Mouse (Mus musculus) urinary bladder, postnatal 36 days (tissue): ENCODE measurements at regions not wholly inside any gene's neighbourhood (a gene's known extent, or its start where the extent isn't known, plus 50 kb on each side); places are given as distances from the start of the nearest gene placed in this dataset.

ENCODE experiments used
- DNase-seq, 2 experiments: peaks; one replicate each; pipeline ENCODE4 v3.0.0; 2022; ENCODE audit warnings: low spot score in 2 of 2, mixed read lengths in 1 of 2

DNA sequence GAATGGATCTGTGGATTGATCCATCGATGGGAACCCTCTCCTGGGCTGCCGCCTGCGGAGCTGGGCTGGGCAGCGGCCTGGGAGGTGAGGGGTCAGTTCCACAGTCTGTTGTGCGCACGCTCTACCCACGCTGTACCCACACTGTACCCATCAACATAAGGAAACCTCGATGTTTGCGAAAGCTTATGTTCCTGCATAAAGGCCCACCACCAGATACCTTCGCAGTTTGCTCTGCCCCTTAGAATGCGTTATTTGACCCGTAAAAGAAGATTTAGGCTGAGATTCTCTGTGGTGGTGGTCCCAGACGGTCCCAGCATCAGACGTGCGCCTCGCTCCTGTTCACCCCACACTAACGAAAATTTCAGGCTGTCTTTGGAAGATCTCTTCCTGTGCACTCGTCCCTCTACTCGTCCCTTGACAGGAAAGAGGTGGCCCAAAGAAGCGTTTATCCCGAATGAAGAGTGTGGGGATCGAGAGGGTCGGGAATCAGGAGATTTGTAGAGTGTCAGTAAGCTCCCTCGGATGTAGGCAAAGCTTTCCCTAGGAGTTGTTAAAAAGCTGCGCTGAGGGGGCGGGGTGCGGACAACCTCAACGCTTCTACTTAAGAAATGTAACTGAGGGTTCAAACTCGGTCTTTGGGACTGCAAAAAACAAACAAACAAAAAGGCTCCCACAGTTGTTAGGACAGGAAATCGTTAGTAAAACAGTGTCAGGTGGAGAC lies 123.9 kb downstream of the Tmem161b start:
- no peak for DNase-seq

DNA sequence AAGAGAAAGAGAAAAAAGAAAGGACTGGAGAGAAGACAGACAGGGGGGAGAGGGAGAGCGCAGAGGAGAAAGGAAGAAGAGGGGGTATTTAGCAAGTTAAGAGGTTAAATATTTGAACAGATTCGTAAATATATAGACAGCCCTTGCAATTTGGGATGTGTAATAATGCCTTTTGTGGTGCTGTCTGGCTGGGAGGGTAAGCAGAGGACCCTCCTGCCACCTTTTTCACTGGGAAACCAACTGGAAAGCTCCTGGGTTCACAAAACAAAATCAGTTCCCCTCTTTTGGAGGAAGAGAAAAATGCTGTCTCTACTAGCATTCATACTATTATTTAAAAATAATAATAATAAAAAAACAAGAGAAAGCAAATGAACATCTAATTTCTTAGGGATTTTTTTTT lies 124.5 kb downstream of the Tmem161b start:
- DNase-seq, result no peak

DNA sequence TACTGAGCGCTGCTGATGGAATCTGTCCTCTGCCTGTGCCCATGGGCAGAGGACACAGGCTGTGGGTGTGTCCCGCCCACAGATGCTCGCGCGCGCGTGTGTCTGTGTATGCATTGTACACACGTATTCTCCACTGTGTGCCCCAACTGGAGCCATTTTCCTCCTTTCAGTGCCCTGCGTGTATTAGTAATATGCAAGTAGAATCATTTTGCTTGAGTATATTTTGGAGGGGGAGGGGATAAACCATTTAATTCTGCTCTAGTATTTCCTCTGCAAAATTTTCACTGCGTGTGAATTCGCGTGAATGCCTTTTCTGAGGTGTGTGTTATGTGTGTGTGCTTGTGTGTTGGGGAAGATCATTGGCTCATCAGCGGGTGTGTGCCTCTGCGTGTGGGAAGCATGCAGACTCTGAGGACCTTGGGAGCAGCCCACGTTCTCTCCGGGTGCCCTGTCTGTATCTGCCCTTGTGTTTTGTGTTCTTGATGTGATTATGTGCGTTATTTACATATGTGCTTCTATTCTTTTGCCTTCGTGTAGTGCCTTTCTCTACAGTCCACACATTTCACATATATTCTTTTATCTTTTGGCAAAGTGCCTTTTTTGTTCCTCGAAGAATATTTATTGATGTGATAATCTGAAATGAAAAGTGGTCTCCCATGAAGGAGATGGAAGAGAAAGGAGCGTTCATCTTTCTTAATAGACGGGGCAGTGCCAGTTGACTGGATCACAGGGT lies 125.3 kb downstream of the Tmem161b start:
- DNase-seq, result no peak

DNA sequence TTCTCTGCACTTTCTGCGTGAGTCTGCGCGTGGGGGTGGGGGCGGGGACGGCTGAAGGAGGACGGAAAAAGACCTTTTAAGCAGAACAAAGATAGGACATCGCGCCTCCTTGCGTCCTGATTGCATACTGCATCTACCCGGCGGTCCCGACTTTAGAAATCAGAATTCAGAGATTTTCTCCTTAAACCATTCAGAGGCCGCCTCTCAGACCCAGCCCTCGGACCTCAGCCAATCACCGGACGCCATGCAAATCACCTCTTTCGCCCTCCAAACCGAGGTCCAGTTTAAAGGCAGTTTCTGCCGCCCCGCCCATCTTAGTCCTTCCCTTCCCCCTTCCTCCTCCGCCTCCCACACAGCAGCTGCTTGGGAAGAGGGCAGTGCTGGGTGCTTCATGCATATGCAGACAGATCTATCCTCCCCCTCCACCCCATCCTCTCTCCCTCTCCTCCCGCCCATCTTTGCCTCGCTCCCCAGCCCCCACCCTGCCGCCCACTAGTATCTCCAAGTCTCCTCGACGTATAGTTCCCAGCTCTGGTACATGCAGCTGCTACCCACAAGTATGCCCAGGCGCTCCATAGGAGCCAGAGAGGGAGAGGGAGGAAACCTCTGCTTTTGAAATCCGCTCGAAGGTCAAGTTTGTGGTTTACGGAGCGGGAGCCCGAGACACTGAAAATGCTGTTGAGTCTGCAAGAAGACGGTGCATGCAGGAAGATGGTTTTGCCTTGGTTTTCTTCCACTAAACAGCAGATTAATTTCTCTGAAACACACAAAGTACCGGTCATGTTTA lies 126.0 kb downstream of the Tmem161b start:
- peak; percentile 85 to 92 for DNase-seq

DNA sequence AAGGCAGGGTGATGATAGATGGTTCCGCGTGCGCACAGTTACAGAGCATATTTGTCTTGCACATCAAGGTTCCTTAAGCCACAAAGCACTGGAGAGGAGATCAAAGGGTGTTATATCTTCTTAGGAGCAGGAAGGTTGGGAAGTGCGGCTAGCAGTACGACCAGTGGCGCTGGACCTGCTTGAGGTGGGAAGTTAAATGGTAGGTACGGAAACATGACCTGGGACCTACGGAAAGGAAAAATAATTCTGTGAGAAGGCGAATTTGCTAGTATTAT lies 126.5 kb downstream of the Tmem161b start:
- no peak for DNase-seq

DNA sequence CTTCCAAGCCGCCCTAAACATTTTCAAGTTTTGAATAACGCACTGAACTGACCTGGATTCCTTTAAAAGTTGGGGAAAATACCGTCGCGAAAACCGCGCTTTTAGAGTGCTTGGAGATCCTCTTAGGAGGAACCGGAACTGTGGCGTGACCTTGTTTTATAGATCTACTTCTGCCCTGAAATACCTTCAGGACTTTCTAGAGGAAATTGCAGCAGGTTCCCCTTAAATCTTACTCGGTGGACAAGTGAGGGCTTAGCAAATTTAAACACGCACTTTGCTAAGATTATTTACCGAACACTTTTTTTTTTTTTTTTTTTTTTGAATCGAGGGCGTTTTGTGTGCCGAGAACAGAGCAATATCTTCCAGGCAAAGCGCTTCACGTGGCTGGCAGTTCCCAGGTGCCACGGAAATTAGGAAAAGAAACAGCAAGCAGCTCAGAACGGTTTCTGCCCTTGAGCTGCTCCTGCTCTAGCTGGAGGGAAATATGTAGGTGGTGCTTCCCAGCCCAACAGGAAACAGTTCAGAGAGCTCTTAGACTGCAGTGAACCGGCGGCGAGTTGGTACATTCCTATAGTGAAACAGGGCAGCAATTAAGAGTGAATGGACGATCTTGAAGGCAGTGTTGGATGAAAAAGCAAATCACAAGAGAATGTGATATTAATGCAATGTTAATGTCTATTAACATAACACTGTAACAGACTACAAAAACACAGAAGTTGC lies 127.1 kb downstream of the Tmem161b start:
- DNase-seq, result peak in 1 of 2 experiments; percentile 9

DNA sequence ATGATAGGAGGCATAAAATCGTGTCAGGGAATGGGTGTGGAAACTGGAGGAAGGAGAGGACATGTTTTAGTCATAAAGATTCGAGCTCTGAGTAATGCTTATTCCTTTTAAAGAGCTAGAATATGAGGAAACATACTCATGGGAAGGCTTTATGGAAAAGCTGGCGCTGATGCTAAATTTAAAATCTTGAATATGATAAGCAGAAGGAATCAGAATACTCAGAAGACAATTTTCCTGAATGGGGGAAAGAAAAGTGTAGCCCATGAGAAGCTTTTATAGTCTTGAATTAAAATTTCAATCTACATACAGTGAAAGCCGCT lies 127.6 kb downstream of the Tmem161b start:
- no peak for DNase-seq

DNA sequence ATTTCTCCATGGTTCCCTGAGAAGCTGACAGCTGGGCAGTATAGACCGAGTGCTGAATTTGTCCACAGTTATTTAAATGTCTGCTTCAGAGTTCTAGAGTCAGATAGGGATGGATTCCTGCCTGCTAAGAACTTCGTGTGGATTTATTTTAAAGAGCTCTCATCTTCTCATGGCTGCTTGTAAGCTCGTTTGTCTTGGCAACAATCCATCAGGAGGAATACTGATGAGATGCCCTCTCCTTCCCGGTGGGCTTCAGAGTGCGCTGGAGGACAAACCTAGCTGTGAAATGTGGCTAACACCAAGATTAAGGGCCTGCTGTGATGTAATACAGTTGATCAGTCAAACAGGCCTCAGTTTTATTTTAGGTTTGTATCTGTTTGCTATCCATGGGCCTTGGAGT lies 128.7 kb downstream of the Tmem161b start:
- DNase-seq, result no peak

DNA sequence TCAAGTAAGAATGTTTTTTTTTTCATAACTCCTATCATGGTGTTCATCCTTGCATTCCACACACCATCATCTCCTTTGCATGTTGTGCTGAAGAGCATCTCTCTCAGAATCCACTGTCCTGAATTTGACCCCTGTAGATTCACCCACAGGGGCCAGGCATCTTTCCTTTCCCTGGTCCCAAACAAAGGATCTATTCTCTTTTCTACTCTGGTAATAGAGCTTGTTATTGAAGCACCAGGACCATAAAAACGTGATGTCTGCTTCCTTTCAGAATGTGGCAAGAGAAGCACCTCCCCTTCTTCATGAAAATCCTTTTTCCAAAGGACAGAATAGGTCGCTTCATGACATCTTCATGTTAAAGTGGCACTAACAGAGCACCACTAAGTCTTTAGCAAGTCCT lies 134.4 kb downstream of the Tmem161b start:
- no peak for DNase-seq

DNA sequence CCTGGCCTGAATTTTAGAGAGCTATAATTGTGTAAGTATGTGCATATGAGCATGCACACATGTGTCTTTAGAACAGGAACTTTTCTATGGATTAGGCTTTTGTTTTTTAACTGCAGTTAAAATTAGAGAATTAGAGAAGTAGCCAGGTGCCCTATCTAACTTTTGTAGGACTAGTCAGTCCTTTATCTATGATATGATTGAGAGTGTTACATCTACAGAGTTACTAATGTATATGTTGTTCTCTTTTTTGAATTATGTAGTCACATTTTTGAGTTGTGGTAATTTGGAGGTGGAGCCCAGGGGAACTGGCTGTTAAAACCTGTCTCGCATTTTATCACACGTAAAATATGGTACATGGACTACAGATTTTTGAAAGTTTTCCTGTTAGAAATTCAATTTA lies 138.4 kb downstream of the Tmem161b start:
- DNase-seq, result no peak

DNA sequence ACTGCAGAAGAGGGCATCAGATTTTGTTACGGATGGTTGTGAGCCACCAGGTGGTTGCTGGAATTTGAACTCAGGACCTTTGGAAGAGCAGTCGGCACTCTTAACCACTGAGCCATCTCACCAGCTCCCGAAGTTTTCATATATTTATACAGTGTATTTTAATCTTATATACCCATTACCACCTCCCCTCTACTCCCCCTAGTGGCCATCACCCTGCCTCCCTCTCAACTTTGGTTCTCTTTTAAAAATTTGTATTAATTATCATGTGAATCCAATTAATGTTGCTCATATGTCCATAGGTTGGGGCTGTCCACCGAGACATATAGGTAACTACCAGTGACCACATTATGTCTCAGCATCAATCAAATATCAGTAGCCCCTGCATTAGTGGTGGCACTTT lies 142.0 kb downstream of the Tmem161b start:
- no peak for DNase-seq

DNA sequence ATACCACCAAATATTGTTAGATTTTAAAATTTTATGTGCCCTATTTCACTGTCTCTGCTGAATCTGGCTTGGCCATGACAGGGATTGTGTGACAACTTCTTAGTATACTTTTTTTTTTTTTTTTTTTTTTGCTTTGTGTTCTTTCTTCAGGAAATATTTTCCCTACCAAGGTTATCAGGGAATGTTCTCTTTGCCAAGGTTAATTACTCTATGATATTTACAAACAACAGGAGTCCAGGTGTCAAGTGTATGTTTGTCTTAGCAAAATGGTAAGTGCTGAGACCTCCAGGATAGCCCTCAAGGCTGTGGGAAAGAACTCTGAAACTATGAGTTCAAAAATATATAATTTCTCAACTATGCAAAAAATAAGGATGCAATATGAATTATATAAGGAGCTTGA lies 143.4 kb downstream of the Tmem161b start:
- DNase-seq, result no peak

DNA sequence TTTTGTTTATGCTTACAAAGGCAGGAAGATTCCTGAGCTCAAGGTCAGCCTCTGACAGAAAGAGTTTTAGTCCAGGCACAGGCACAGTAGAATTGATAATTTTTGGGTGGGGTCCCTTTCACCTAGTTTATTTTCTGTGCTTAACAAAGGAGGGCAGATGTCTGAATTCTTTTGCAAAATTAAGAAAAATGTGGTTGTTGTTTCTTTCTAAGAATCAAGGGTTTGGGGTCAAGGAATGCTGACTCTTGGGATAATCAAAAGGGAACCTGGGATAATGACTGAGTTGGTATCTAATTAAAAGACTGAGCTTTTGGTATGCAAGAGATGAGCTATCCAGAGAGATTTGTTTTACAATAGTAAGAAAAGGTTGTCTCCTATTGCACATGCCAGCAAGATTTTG lies 143.9 kb downstream of the Tmem161b start:
- DNase-seq, result no peak

DNA sequence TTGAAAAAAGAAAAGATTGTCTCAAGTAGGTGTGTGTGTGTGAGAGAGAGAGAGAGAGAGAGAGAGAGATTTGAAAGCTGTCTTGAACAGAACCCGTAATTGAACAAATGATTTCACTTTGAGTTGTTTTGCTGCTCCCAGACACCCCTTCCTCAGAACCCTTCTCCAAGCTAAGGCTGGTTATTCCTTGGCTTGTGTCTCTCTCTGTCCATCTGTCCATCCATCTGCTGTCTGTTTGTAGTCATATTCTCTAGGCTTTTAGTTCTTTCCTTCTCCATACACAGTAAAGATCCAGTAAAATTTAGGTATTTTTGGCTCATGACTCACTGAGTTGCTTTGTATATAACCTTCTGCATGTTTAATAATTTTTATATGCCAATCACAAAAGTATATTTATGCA lies 144.7 kb downstream of the Tmem161b start:
- no peak for DNase-seq

DNA sequence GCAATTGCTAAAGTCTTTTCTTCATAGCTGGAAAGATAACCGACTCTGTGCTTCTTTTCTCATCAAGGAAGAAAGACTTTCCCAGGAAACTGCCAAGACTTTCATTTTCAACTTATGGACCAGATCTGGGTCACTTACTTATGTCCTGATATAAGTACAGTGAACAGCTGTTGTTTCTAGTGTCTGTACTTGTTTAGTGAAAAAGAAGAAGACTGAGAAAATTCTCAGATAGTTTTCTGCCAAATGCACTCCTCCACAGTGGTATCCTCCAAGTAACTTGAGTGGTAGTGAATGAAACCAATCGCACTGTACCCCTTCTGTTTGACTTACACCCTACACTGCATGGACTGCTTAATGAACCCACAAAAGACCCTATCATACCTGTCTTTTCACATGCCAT lies 146.1 kb downstream of the Tmem161b start:
- DNase-seq, result no peak

DNA sequence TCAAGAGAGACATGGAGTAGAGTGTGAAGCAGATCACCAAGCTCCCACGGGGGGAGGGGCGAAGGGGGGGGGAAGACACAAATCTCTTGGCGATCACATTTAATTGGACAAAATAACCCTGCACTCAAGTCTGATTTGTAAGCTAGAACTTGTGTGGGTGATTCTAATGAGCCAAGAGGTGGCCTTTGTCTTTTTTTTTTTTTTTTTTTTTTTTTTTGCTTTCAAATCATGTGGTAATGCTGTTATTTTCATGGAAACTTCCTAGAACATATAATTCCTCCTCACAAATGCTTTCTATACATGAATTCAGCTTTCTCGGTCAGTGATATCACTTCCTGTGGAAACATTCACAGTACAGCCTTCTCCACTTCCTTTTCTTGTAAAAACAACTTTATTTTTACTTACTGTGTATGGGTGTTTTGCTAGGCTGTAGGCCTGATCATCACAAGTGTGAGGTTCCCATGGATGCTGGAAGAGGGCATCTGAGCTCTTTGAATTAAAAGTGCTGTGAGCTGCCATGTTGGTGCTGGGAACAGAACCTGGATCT lies 152.7 kb downstream of the Tmem161b start:
- no peak for DNase-seq

DNA sequence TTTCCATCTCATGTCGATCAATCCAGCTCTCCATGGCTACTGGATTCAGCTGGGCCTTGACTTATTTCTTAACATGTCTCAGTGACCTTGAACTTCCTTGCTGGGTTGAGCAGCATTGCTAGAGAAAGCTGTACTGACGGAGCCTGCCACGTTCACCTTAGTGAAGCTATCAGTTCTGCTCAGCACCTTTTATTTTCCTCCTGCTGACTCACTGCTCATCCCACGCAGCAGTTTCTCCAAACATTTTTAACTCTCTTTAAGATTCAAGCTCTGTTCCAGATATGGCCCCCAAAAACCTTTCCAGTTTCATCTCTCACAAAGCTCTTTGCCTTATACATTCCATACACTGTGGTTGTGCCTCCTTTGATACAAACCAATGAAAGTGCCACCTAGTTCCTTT lies 153.8 kb downstream of the Tmem161b start:
- DNase-seq, result no peak

DNA sequence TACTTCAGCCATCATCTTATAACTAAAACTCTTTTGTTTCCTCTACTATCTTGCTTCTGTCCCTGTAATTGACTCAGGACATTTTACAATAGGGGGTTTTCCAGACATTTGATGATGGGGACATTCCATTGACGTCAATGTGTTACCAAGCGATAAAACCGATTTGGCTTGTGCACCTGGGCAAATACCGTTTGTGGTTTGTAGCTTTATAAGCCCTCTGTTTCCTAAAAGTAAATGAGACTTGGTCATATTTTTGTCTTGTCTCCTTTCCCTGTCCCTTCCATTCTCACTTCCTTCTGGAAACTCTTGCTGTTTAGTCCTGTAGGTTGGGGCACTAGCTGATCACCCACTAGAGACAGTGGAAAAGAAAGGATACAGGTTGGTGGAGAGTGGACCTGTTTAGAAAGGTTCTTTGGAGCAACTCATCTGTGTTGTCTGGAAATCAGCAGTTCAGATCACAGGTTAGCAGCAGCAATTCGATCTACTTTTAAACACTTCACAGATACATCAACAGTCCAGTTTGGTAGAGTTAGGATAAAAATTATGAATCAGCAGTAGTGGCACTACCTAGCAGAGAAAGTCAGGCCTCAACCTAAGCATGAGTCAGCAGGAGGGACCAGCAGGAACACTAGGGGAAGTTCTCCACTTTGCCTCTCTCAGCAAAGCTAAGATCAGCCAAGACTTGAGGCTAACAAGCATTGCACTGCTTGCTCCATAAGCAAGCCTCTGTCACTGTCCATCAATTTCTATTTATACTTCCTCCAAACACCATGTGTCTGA lies 156.6 kb downstream of the Tmem161b start:
- no peak for DNase-seq

DNA sequence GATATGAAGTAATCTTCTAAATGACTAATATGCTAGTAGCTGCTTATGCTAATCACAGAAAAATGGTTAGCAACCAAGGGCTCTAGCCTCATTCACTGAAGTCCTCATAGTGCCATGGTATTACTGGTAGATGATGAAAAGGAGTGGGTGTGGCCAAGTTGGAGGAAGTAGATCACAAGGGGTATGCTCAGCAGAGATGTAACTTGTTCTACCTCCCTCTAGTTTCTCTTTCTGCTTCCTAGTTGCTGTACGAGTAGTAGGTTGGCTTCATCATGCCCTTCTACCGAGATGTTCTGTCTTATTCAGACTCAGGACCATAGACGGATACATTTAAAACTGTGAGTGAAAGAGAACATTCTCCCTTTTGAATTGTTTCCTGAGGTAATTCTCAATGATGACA lies 169.5 kb downstream of the Tmem161b start:
- no peak for DNase-seq

DNA sequence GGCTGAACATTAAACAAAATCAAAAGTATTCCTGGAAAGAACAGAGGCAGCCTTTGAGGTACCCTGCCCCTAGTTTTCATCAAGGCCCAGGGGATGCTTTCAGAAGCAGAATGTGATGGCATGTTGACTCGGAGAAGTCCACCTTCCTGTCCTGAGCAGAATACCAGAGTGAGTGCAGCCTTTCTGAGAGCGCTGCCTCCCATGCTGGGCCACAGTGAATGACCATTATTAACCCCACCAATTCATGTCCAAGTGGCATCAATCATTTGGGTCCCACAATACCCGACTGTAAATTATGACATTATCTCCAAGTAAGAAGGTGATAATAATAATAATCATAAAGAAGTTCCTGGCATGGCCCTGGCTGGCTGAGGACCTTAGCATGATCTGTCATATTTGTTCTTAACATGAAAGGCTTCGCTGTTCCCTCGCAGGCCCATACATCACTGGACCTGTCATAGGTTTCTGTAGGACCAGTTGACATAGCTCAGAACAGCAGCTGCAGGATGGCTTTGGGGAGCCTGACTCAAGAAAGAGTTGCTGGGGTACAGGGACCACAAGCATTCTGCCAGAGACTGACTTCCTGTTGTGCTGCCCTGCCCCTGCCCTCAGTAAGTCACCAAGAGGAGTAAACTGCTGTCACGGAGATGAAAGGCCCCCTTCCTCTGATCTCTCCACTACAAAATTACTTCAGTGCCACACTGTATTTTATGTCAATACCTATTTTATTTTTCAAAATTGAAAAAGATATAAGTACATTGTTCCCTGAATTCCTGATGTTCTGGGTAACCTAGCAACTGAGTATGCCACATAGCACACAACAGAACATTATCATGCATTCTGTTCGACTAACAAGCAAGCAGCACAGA lies 176.6 kb downstream of the Tmem161b start:
- no peak for DNase-seq
